Mouse (Mus musculus): Measurements from ENCODE around the gene Grik5.
A peak's percentile ranks its signal among the peaks of the same experiment; 100 is the strongest.

DNA sequence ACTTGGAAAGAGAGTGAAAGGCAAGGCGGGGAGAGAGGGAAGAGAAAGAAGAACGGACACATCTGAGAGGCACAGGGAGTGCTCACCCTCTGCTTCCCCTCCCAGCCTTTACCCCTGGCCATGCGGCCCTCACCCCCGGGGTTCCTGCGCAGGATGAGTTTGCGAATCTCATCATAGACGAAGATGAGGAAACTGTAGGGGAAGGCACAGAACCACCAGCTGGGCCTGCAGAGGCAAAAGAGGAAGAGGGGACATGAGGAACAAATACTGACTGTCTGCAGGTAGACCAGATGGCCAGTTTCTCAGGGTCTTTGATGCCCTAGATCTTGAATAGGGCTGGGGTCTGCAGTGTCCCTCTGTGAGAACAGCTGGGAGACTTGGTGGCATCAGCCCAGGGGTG is 93.4 kb downstream of the Grik5 start:
- TF ChIP-seq POLR2A (IDR thresholded peaks at IDR 0.05; ENCODE audit: borderline replicate concordance, control insufficient read depth, low read depth, low read length) (peak; percentile 43; the same call in 1 of the 2 replicates), CTCF (IDR thresholded peaks at IDR 0.05; ENCODE audit: control insufficient read depth, insufficient read depth, low read length) (no peak)
